In genomic region chr1:163159911-163160310, GRCm38 (mm10) we compare ENCODE assay signal across 21 mouse cellular contexts.
A peak's percentile ranks its signal among the peaks of the same experiment; 100 is the strongest.
DNase-seq lines count a peak whose midpoint lies in the region; ATAC-seq lines count a peak whose summit lies in the region.
"Had no signal": no experiment of that assay in that cellular context is flagged by ENCODE, and none has a peak within 500 bp of the region (broad histone marks: within the 10 kb centered on the region; RNA-seq: fewer than 3 reads in every experiment).

No protein-coding gene starts in this region.

- H3K4me3 ChIP-seq in hindbrain, embryonic 11.5 days (ENCODE audit: low read depth, low read length), result no peak overlapping the region
- no peak overlapping the region for H3K4me3 ChIP-seq in hindbrain, embryonic 13.5 days
- no peak overlapping the region for H3K4me3 ChIP-seq in embryonic facial prominence, embryonic 12.5 days
- no peak overlapping the region for H3K4me3 ChIP-seq in forebrain, embryonic 14.5 days (ENCODE audit: low read depth, low read length)
- H3K4me3 ChIP-seq: forebrain, embryonic 13.5 days; limb, embryonic 12.5 days; liver, embryonic 13.5 days; midbrain, embryonic 10.5 days had no signal

- ATAC-seq in hindbrain, embryonic 11.5 days (ENCODE audit: low FRiP score), result no peak
- no peak for ATAC-seq in hindbrain, embryonic 13.5 days (ENCODE audit: low FRiP score)
- ATAC-seq in embryonic facial prominence, embryonic 12.5 days (ENCODE audit: insufficient number of reproducible peaks, insufficient read depth, low FRiP score, low TSS enrichment), result peak; percentile 84; the same call in 1 of the 2 replicates
- no peak for ATAC-seq in forebrain, embryonic 14.5 days
- ATAC-seq: forebrain, embryonic 13.5 days; inflammation-experienced regulatory T-cells, adult 6 months had no signal

- no peak overlapping the region for H3K4me2 ChIP-seq in hindbrain, embryonic 11.5 days (replicated peaks; ENCODE audit: low read depth, low read length)
- H3K4me2 ChIP-seq in hindbrain, embryonic 13.5 days, result no peak overlapping the region
- H3K4me2 ChIP-seq in embryonic facial prominence, embryonic 12.5 days (replicated peaks), result no peak overlapping the region
- no peak overlapping the region for H3K4me2 ChIP-seq in forebrain, embryonic 14.5 days (ENCODE audit: low read length)
- H3K4me2 ChIP-seq: forebrain, embryonic 13.5 days; limb, embryonic 12.5 days; liver, embryonic 13.5 days; lung, embryonic 14.5 days had no signal

- WGBS in hindbrain, embryonic 11.5 days, result 55% methylated on average over 3 of the region's 3 CpGs
- WGBS in hindbrain, embryonic 13.5 days, result 62% methylated on average over 3 of the region's 3 CpGs
- WGBS in embryonic facial prominence, embryonic 12.5 days, result 23% methylated on average over 3 of the region's 3 CpGs
- 80% methylated on average over 3 of the region's 3 CpGs for WGBS in forebrain, embryonic 14.5 days

- no peaks in the 10 kb centered on the region for H3K27me3 ChIP-seq in hindbrain, embryonic 11.5 days (ENCODE audit: control insufficient read depth, insufficient read depth, low read length)
- no peaks in the 10 kb centered on the region for H3K27me3 ChIP-seq in hindbrain, embryonic 13.5 days
- no peaks in the 10 kb centered on the region for H3K27me3 ChIP-seq in embryonic facial prominence, embryonic 12.5 days
- H3K27me3 ChIP-seq in forebrain, embryonic 14.5 days (replicated peaks; ENCODE audit: control insufficient read depth, insufficient read depth, low read length), result no peaks in the 10 kb centered on the region
- H3K27me3 ChIP-seq: forebrain, embryonic 13.5 days; limb, embryonic 12.5 days; liver, embryonic 13.5 days had no signal

- H3K4me1 ChIP-seq in hindbrain, embryonic 11.5 days (replicated peaks; ENCODE audit: control insufficient read depth, insufficient read depth, low read length), result no peaks in the 10 kb centered on the region
- no peaks in the 10 kb centered on the region for H3K4me1 ChIP-seq in hindbrain, embryonic 13.5 days (replicated peaks)
- peaks cover 23% of the 10 kb centered on the region for H3K4me1 ChIP-seq in embryonic facial prominence, embryonic 12.5 days
- H3K4me1 ChIP-seq in forebrain, embryonic 14.5 days (ENCODE audit: control insufficient read depth, insufficient read depth, low read length), result no peaks in the 10 kb centered on the region
- H3K4me1 ChIP-seq: forebrain, embryonic 13.5 days; liver, embryonic 13.5 days; midbrain, embryonic 10.5 days had no signal

- H3K27ac ChIP-seq in hindbrain, embryonic 11.5 days (ENCODE audit: low read depth, low read length), result no peak overlapping the region
- no peak overlapping the region for H3K27ac ChIP-seq in hindbrain, embryonic 13.5 days
- H3K27ac ChIP-seq in embryonic facial prominence, embryonic 12.5 days, result no peak overlapping the region
- no peak overlapping the region for H3K27ac ChIP-seq in forebrain, embryonic 14.5 days (ENCODE audit: low read depth, low read length)
- H3K27ac ChIP-seq: forebrain, embryonic 13.5 days; limb, embryonic 12.5 days; liver, embryonic 13.5 days; midbrain, embryonic 10.5 days had no signal

- no peaks in the 10 kb centered on the region for H3K9me3 ChIP-seq in hindbrain, embryonic 11.5 days (ENCODE audit: control insufficient read depth, low read length)
- H3K9me3 ChIP-seq in hindbrain, embryonic 13.5 days, result no peaks in the 10 kb centered on the region
- H3K9me3 ChIP-seq in embryonic facial prominence, embryonic 12.5 days, result no peaks in the 10 kb centered on the region
- H3K9me3 ChIP-seq in forebrain, embryonic 14.5 days (replicated peaks; ENCODE audit: control insufficient read depth, low read length), result no peaks in the 10 kb centered on the region
- H3K9me3 ChIP-seq: forebrain, embryonic 13.5 days; G1E; limb, embryonic 12.5 days; liver, embryonic 13.5 days; midbrain, embryonic 10.5 days had no signal

- no peak overlapping the region for H3K9ac ChIP-seq in hindbrain, embryonic 11.5 days (ENCODE audit: low read depth, low read length)
- no peak overlapping the region for H3K9ac ChIP-seq in hindbrain, embryonic 13.5 days
- H3K9ac ChIP-seq in embryonic facial prominence, embryonic 12.5 days, result no peak overlapping the region
- H3K9ac ChIP-seq in forebrain, embryonic 14.5 days (ENCODE audit: low read length), result no peak overlapping the region
- H3K9ac ChIP-seq: forebrain, embryonic 13.5 days; limb, embryonic 12.5 days; liver, embryonic 13.5 days; lung, embryonic 14.5 days had no signal

- H3K36me3 ChIP-seq in hindbrain, embryonic 11.5 days (ENCODE audit: control insufficient read depth, insufficient read depth, low read length), result no peaks in the 10 kb centered on the region
- H3K36me3 ChIP-seq in hindbrain, embryonic 13.5 days, result no peaks in the 10 kb centered on the region
- no peaks in the 10 kb centered on the region for H3K36me3 ChIP-seq in embryonic facial prominence, embryonic 12.5 days
- H3K36me3 ChIP-seq in forebrain, embryonic 14.5 days (ENCODE audit: control insufficient read depth, insufficient read depth, low read length), result no peaks in the 10 kb centered on the region
- H3K36me3 ChIP-seq: G1E; limb, embryonic 12.5 days; liver, embryonic 13.5 days; midbrain, embryonic 10.5 days had no signal

- DNase-seq in hindbrain, embryonic 11.5 days (ENCODE audit: low spot score), result peak; percentile 10
- DNase-seq in NIH3T3 (ENCODE audit: low read depth), result peak; percentile 75
- DNase-seq in kidney, postnatal 10 days, result peak; percentile 29
- no peak for DNase-seq in frontal cortex, postnatal 36 days (ENCODE audit: low spot score in 2 of 2)
- DNase-seq in forebrain, embryonic 14.5 days (ENCODE audit: low spot score), result no peak
- no peak for DNase-seq in spleen, adult 18-20 months
- DNase-seq: adrenal gland, postnatal 36 days; cerebellum, adult 2 months; gastrocnemius, postnatal 25 days; layer of hippocampus, adult 9-11 months; liver, embryonic 13.5 days; lung, embryonic 14.5 days; lung, postnatal 4 days; thymus, adult 2 months had no signal

Comparison
In these comparisons a context has a peak if more than half of its experiments do, and no peak if none do; other contexts are left out.
1. DNase-seq: peak in hindbrain, embryonic 11.5 days (single experiment), NIH3T3 (single experiment) and kidney, postnatal 10 days (single experiment); none in frontal cortex, postnatal 36 days (0 of 2), forebrain, embryonic 14.5 days (single experiment) and spleen, adult 18-20 months (0 of 2).